Mouse (Mus musculus) gastrocnemius, postnatal 10 days (tissue): ENCODE data around the gene Abhd12. TPM values are rescaled to one million over a fixed set of nuclear protein-coding genes. Genes with fewer than 3 reads are reported as not detected.

Source experiments
- DNase-seq: peaks from one replicate; pipeline ENCODE4 v3.0.0; 2021; ENCODE audit warnings: mixed read lengths
- total RNA-seq, 2 experiments: library from RNA; stranded (reverse); gene quantifications; 2 replicates each; pipeline ENCODE4 v1.2.3; 2021

Gene Abhd12
- total RNA-seq, 2 experiments from 2014 or later, result 28.0 to 32.3 TPM

- DNase-seq, result no peak
These were observed 101.5 kb downstream of the Abhd12 start for GRCm38 (mm10) chr2:150803035-150803434.

- DNase-seq, result no peak
These were observed 103.9 kb downstream of the Abhd12 start for GRCm38 (mm10) chr2:150800616-150801015.

GRCm38 (mm10) chr2:150798084-150798483 is 106.5 kb downstream of the Abhd12 start:
- DNase-seq, result no peak

GRCm38 (mm10) chr2:150793320-150793719 is 111.2 kb downstream of the Abhd12 start:
- no peak for DNase-seq

- DNase-seq, result peak; percentile 80
These were observed 115.6 kb downstream of the Abhd12 start for GRCm38 (mm10) chr2:150788768-150789550.

GRCm38 (mm10) chr2:150787234-150787771 is 117.2 kb downstream of the Abhd12 start:
- peak; percentile 33 for DNase-seq

GRCm38 (mm10) chr2:150786251-150787180 is 118.0 kb downstream of the Abhd12 start, which contains the start of gene Pygb:
TSS of gene Pygb (plus strand) at chr2:150786735.
- DNase-seq, result peak; percentile 83

GRCm38 (mm10) chr2:150782801-150783200 is 121.7 kb downstream of the Abhd12 start:
- DNase-seq, result no peak

Other genes starting within 250 kb of the Abhd12 start
- gene Acss1, start 236.2 kb downstream of the Abhd12 start, total RNA-seq, result 10 to 100 TPM; 18.0 to 22.1 TPM
- not detected for gene Vsx1, start 215.4 kb downstream of the Abhd12 start, total RNA-seq
- 1 to 10 TPM; 6.7 to 7.3 TPM for gene Entpd6, start 155.7 kb downstream of the Abhd12 start, total RNA-seq
- 10 to 100 TPM; 15.2 to 20.1 TPM for gene Pygb, start 118.0 kb downstream of the Abhd12 start, total RNA-seq
- gene Gins1, start 659 bp upstream of the Abhd12 start, total RNA-seq, result 1 to 10 TPM; 3.6 to 4.5 TPM
- 1 to 10 TPM in 1 of 2 experiments, under 1 TPM in 1; 0.99 to 1.4 TPM for gene Ninl, start 134.6 kb upstream of the Abhd12 start, total RNA-seq
- gene Nanp, start 134.7 kb upstream of the Abhd12 start, total RNA-seq, result 1 to 10 TPM; 5.6 to 7.6 TPM
- gene Gm14151, start 187.6 kb upstream of the Abhd12 start, total RNA-seq, result not detected
- not detected for gene Gm14147, start 193.5 kb upstream of the Abhd12 start, total RNA-seq